Mouse (Mus musculus) spleen, postnatal 10 days (tissue): ENCODE data around the gene Trim80.
"Not testable (repeated sequence)": the region's sequence is repeated elsewhere in the genome, so short reads cannot be mapped to it uniquely, and the experiment has no call there.

Experiments used
- DNase-seq, 2 experiments: peaks; one replicate each; pipeline ENCODE4 v3.0.0; 2021 to 2022; ENCODE audit warnings: low spot score in 2 of 2

The Trim80 gene

DNA sequence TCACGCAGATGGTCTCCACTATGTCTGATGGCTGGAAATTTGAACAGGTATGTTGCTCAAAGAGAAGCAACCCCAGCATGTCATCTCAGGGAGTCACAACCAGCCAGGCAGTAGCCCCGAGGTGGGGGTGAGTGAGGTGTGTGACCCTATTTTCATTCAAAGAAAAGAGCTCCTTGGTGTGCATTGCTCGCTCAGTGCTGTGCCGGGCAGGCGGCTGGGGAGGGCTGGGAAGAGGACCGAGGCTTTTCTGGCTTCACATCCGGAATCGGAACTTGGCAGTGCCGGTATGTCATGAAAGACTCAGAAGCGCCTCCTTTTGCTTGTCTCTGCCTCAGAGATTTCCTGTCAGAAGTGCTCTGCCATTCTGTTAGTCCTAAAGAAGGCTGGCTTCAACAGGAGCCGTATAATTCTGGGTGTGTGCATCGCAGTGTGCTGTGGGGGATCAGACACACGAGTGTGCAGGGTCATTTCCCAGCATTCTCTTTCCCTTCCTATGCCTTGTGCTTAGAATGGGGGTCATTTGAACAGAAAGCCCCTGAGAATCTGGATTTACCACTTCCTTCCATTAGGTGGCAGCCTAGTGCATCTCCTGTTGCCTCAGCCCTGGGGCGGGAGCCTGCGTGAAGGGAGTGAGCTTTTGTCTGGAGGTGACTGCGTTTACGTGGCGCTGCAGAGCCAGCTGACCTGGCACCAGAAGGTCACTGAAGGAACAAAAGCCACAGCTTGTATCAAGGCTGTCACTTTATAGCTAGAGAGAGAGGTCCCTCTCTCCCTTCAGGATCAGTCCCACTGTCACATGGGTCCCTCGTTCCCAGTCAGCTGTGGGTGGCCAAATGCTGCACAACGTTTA, 12.6 kb upstream of the Trim80 start:
- DNase-seq: peak in 1 of 2 experiments; percentile 70

DNA sequence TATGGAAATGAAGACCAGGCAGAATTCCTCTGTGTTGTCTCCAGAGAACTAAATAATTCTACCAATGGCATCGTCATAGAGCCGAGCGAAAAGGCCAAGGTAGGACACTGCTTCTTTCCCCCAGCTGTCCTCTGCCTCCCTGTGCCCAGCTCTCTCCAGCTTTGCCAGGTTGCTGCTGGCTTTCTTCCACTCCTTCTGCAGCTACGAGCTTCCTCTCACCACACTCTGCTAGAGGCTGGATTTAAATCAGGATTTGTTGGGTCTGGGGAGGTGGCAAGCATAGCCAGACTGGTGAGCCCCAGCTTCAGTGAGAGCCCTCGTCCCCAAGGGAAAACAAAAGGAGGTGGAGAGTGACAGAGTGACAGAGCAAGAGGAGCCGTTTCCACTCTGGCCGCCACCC, 11.0 kb upstream of the Trim80 start:
- no peak for DNase-seq

DNA sequence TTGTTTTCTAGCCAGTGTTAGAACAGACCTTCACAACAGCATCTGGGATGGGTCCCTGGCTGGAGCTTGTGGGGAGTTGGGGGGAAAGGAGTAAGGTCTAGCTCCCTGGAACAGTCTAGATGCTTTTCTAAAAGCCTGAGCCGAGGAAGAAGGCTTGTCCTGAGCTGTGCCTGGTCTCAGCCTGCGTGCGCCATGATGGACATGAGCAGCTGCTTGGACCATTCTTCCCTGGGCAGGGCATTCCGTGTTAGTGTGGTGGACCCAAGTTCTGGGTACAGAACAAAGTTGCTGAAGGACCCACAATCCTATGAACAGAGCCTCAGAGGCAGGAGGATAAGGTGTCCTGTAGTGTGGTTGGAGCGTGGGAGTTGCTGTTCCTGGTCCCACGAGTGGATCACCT, 9.8 kb upstream of the Trim80 start:
- no peak for DNase-seq

DNA sequence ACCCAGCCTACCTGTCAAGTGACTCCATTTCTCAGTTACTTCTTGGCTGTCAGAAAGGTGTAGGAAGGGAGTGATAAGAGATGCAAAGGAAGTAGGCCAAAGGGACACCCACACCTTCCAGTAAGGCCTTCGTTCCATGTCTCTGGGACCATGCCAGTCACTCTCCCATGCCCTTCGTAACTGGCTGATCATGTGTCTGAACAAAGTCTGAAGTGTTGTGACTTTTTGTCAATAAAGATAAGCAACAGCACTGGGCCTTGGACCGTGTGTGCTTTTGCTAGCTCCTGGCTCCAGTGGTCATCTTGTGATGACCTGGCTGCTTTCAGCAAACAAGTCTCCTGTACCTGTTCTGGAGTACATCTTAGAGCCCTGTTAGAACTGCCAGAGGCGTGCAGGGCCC, 7.5 kb upstream of the Trim80 start:
- no peak for DNase-seq

DNA sequence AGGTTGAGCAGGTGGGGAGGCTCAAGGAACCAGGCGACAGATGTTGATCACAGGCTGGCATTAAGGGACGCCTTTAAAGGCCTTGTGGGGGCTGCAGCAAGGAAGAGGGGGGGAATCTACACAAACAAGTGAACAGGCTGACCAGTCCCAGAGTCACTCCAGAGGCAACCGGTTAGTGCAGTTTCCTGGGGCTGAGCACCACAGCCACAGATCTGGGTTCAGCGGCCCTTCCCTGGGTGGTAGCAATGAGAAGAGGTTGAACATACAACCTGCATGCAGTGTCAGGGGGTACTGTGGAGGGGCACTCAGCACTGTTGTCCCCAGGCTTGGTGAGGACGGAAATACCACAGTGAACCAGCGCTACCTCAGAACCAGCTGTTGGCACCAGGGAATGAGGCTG, 7.0 kb upstream of the Trim80 start:
- DNase-seq: no peak

DNA sequence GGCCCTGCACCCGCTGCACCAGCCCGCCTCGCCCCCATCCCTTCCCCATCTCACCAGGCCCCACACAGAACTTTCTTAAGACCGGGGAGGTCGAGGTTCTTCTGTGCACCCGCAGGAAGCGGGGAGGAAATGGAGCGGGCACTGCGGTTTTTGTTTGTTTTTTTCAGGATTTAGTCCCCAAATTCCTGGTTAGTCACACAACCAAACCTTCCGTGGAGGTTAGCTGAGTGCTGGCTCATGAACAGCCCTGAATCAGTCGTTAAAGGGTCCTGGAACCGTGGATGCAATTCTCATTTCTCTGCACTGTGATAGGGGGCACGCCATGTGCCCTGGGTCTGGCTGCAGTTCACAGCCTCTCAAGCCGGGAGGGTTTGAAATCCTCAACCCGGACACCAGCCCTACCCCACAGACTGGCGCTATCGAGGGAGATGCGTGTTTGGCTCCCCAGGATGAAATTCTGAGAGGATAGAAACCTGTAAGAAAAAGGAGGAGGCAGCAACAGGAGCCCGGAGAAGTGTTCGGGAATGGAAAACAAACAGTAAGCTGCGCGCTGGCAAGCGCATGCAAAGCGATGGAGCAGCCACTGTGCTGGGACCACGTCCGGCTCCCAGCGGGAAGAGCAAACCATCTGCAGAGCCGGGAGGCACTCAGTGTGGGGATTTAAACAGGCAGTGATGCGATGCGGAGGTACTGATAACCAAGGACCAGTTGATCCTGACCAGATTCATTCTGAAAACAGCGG, 4.6 kb upstream of the Trim80 start:
- no peak for DNase-seq

DNA sequence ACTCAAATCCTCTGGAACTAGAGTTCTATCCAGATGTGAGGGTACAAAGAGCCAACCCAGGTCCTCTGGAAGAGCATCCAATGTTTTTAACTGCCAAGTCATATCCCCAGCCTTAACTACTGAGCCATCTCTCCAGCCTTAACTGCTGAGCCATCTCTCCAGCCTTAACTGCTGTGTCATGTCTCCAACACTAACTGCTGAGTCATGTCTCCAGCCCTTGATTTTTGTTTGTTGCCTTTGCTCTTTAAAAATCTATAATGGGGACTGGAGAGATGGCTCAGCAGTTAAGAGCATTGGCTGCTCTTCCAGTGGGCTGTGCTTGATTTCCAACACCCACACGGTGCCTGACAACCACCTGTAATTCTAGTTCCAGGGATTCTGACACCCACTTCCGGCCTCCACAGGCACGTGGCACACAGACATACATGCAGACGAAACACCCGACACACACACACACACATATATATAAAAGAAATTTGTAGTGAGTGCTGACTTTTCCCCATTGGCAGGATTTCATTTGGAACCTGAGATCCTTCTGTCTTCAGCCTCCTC, 2.7 kb upstream of the Trim80 start:
- no peak for DNase-seq

DNA sequence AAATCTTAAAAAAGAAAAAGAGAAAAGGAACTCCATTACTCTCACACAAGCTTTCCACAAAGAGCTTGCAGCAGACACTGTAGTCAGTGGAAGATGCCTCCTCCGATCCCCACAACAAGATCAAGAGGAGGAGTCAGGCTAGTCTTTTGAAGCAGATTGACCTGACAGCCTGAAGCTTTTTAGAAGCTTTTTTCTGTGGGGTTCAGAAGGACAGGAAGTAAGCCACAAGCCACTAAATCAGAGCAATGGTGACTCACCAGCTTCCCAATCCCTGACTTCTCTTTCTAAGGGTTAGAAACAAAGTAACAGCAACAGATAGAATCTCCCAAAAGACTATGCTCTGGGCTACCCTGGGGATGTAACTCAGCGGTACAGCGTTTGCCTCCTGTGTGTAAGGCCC, 1.0 kb upstream of the Trim80 start:
- DNase-seq: no peak

DNA sequence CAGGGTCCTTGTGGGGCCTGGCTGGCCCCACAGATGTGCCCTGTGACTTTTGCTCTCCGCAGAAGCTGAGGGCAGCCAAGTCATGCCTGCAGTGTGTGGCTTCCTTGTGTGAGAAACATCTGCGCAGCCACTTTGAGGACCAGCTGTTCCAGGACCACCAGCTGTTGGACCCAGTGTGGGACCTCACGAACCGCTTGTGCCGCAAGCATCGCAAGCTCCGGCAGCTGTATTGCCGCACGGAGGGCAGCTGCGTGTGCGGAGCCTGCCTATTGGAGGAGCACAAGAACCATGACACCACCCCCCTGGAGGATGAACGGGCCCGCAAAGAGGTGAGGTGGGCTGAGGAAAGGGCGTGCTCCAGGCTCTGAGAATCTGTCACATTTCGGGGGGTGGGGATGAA, 1.1 kb downstream of the Trim80 start:
- DNase-seq: no peak

DNA sequence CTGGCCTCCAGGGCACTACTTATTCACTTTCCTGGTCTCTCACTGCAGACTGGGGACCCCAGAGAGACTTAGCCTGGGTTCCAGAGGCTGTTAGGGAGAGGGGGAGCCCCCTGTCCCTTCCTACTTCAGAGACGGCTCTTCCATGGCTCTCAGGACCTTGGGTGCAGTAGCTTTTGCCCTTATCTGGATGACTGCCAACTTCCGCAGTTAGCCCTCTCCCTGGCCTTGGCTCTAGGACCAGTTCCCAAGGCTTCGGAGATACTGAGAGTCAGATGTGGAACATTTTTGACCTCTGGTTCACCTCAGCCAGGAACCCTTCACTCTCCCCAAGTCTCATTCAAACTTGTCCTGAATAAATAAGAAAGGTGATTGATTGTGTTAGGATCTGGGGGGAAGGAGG, 6.6 kb downstream of the Trim80 start:
- no peak for DNase-seq

DNA sequence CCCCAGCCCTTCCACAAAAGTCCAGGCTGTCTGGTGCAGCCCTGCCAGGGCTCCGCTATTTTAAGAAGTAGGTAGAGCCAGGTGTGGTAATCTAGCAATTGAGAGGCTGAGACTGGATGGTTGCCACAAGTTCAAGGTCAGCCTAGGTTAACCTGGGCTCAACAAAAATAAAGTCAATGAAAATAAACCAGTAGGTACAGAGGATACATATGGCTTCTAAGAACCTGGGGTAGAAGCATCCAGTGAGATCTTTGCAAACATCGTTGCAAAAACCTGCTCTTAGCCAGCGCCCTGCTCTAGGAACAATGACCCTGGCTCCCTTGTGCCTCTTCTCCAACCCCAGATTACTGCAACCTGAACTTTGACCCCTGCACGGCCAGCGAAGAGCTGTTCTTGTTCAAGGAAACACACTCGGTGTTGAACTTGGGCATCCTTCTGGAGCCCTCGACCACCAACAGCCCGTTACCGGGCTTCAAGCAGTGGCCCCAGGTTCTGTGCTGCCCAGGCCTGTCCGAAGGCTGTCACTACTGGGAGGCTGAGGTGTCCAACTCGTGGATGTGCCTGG, 7.1 kb downstream of the Trim80 start:
- no peak for DNase-seq

DNA sequence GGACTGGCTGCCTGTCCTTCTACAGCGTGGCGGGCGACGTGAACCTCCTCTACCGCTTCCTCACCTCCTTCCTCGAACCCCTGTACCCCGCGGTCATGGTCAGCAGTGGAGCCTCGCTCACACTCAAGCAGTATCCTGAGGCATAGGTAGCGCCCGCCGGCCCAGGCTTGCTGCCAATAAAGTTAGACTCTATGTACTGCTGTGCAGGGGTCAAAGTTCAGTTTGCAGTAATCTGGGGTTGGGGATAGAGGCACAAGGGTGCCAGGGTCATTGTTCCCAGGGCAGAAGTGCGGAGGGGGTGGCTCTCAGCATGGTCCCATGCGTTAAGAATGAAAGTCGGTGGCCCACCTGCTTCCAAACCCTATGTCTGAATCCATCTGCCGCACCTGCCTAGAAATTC, 7.7 kb downstream of the Trim80 start:
- DNase-seq: no peak

DNA sequence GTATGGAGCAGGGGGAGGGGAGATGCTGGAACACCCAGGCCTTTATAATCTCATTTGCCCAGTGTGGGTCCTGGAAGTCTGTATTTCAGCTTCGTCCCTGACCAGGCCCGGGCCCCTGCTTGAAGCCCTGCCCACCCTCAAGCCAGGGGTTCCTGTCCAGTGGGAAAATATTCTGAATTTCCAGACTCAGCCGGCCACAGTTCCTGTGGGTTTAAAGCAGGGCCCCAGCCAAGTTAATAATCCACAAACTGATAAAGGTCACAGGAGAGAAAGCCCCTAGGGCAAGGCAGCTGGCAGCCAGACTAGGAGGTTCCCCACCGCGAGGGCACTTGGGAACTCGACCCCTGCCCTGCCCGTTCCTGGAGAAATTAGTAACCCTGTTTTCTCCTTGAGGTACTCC, 8.7 kb downstream of the Trim80 start:
- DNase-seq: no peak

DNA sequence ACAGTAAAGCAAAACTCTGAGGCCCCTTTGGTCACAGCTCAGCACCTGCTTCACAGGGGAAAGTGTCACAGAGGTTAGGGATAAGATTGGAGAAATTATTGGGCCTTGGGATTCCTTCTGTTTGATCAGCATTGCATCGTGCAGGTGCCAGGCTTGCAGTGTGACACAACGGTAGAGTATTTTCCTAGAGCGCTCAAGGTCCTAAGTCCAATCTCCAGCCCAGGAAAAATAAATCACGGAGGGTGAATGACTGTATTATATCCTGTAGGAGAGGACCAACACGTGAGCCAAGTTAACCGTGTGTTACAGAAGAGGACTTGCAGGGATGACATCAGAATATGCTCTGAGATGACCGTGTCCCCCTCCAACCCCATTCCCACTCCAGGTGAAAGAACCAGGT, 9.8 kb downstream of the Trim80 start:
- DNase-seq: no peak

DNA sequence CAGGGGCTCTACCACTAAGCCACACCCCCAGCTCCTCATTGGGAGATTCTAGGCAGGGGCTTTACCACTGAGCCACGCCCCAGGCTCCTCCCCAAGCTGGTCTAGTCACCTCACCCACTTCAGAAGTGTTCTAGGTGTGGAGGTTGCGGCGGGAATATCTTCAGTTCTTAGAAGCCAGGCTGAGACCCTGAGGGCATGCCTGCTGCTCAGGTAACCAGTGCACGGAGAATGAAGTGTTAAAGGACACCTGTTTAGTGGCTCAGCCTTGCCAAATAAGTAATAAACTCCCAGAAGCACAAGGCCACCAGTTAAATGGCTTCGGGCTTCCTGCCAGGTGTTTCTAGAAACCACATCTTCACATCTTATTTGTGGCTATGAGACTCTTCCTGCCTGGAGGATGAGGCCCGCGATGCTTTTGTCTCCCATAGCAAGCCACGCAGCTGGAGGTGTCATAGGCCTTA, 11.5 kb downstream of the Trim80 start:
- peak in 1 of 2 experiments; percentile 36 for DNase-seq

DNA sequence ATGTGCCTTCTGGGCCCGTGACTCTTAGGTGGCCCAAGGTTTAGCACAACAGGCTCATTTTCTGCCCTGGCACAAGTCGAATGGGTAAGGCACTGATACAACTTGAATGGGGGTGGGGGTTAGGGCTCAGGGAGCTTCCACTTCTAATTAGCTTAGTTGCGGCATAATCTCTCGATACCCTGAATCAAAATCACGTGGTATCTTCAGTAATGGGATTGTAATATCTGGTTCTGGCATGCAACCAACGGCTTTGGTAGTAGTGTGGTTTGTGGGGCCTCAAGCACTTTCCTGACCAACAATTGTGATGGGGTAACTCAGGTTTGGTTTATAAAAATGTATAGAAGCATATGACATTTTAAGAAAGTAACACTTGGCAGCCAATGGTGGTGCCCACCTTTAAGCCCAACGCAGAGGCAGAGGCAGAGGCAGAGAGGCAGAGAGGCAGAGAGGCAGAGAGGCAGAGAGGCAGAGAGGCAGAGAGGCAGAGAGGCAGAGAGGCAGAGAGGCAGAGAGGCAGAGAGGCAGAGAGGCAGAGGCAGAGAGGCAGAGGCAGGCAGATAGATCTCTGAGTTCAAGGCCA, 12.0 kb downstream of the Trim80 start:
- no peak for DNase-seq

DNA sequence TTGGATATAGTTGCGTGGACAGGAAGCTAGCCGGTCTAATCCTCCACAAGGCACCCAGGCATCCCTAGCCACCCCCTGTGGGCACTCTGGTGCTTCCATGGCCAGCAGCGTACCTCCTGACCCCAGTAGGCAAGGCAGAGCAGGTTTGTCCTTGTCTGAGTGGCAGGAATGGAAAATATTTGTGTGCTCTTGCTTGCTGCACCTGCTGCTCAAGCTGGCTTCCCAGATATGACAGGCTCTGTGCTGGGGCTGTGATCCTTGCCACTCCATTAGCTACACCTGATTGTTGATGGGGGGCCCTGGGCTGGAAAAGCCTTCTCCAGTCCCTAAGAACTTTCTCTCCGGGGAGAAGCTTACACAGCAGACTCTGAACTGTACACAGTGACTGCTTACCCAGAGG, 13.0 kb downstream of the Trim80 start:
- DNase-seq: no peak

DNA sequence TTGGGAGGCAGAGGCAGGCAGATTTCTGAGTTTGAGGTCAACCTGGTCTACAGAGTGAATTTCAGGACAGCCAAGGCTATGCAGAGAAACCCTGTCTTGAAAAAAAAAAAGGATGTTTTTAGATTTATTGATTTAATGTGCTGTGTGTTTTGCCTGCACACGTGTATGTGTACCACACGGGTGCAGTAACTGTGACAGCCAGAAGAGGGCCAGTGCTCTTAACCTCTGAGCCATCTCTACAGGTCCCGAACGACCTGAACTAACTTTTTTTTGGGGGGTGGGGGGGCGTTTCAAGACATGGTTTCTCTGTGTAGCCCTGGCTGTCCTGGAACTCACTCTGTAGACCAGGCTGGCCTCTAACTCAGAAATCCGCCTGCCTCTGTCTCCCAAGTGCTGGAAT, 14.5 kb downstream of the Trim80 start:
- not testable (repeated sequence) for DNase-seq

DNA sequence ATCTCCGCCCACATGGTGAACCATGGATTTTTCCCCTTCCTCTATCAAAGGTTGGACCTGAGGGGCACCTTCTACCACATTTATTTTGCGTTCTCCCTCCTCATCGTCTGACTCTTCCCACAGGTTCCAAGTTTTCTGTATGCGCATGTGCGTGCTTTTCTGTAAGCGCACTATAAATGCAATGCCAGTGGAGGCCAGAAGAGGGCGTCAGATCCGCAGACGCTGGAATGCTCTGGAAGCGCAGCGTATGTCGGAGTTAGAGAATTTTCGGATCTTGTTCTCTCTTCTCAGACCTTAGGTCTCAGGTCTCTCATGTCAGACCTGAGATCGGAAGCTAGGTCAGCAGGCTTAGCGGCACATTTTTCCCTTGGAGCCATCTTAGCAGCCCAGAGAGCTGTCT, 15.3 kb downstream of the Trim80 start:
- DNase-seq: no peak

DNA sequence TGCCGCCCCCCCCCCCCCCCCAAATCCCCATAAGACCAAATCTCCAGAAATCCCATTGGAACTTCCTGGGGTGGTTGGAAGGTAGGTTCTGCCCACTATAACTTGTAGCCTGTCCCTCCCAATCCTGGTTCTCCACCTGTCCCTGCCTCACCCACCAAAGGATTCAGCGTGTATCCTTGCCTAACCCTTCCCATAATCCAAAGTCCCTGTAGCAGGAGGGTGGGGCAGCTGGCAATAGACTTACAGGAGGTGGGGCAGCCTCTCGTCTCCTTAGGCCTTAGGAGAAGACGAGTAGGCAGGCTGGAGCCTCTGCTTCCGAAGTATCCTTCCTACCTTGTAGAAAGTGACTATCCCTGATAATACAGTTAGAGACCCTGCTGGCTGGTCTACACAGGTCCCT, 15.8 kb downstream of the Trim80 start:
- no peak for DNase-seq

DNA sequence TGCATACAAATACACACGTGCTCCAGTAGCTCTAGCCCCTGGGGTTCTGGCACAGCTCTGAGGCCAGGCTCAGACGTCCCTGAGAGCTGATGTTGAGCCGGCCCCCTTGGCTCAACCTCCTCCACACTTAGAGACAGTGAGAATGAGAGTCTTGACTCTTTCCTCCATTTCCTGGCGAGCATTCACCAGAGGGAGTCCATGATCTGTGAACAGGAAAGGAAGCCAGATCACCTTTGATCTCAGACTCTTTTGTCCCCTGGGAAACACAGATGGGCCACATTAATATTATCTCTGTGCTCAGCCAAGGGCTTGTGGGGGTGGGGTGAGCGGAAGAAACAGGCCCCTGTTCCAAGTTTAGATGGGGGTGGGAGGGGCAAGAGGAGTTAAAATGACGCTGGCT, 17.1 kb downstream of the Trim80 start:
- DNase-seq: no peak

DNA sequence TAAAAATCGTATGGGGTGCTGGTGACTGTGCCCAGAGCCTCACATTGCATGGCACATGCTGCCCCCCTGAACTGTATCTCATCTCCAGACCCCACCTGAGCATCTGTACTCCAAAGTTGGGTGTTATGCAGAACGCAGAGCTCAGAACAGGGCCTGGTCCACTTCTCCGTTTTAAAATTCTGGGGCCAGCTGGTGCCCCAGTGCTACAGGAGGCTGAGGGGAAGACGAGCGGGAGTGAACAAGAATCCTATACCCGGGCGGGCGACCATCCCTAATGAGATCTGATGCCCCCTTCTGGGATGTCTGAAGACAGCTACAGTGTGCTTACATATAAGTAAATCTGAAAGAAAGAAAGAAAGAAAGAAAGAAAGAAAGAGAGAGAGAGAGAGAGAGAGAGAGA, 20.6 kb downstream of the Trim80 start:
- no peak for DNase-seq
